Mouse (Mus musculus) CH12.LX (cell line): Measurements from ENCODE around the gene Hnrnpll. TPM values are rescaled to one million over a fixed set of nuclear protein-coding genes. Genes with fewer than 3 reads are reported as not detected.
"Not testable (repeated sequence)": the region's sequence is repeated elsewhere in the genome, so short reads cannot be mapped to it uniquely, and the experiment has no call there.

Experiments
- DNase-seq: peaks from one replicate; pipeline ENCODE4 v3.0.0-alpha.2; 2013; ENCODE audit errors: extremely low read depth
- H3K27ac ChIP-seq: 2 replicates; pipeline ENCODE4 v1.5.1; 2012; ENCODE audit warnings: low read depth, mild to moderate bottlenecking, control low read depth, moderate library complexity; ENCODE audit not compliant: insufficient read depth
- H3K27me3 ChIP-seq: replicated peaks from 2 replicates; pipeline ENCODE3; 2012; ENCODE audit warnings: inconsistent platforms
- H3K36me3 ChIP-seq, 2 experiments: replicated peaks in 1 of 2; 2 replicates each; pipeline versions ENCODE3 to v1.6.1; 2012; ENCODE audit warnings: inconsistent platforms in 1 of 2, low read length in 1 of 2, mild to moderate bottlenecking in 1 of 2, mixed read lengths in 1 of 2, moderate library complexity in 1 of 2; ENCODE audit not compliant: control insufficient read depth in 1 of 2, insufficient read depth in 1 of 2
- H3K4me1 ChIP-seq, 2 experiments: 2 replicates each; pipeline ENCODE4 v1.6.1; 2012; ENCODE audit warnings: inconsistent platforms in 1 of 2, moderate library complexity in 1 of 2; ENCODE audit not compliant: insufficient read depth in 2 of 2, control insufficient read depth in 1 of 2
- H3K4me2 ChIP-seq: 2 replicates; pipeline ENCODE4 v1.6.1; 2012; ENCODE audit warnings: low read depth, mild to moderate bottlenecking, control low read depth; ENCODE audit not compliant: poor library complexity, insufficient read depth, severe bottlenecking
- H3K4me3 ChIP-seq, 3 experiments: fragments of 150-350 bp in 1 of 3; sonication (generic) in 1 of 3; replicated peaks in 1 of 3; 2 replicates each; pipeline versions ENCODE3 to v1.5.1; 2011 to 2012; ENCODE audit warnings: low read depth in 2 of 3, low read length in 2 of 3, mild to moderate bottlenecking in 2 of 3, moderate library complexity in 2 of 3, control low read depth in 1 of 3, improper control_type of control experiment in 1 of 3, inconsistent platforms in 1 of 3, mixed read lengths in 1 of 3; ENCODE audit not compliant: poor library complexity in 1 of 3
- H3K79me2 ChIP-seq: replicated peaks from 2 replicates; pipeline ENCODE4 v1.6.1; 2012; ENCODE audit warnings: mild to moderate bottlenecking, moderate library complexity; ENCODE audit not compliant: control insufficient read depth, poor library complexity, insufficient read depth, severe bottlenecking; ENCODE audit errors: extremely low read depth
- H3K9ac ChIP-seq: 2 replicates; pipeline ENCODE4 v1.6.1; 2012; ENCODE audit warnings: low read depth, mild to moderate bottlenecking, control low read depth, moderate library complexity; ENCODE audit not compliant: insufficient read depth
- H3K9me3 ChIP-seq: replicated peaks from 2 replicates; pipeline ENCODE3; 2012; ENCODE audit warnings: low read length, inconsistent platforms, mixed read lengths
- CHD2 ChIP-seq: IDR thresholded peaks from 2 replicates; pipeline ENCODE4 v1.6.1; 2011; ENCODE audit warnings: low read length, improper control_type of control experiment
- CTCF ChIP-seq, 2 experiments: IDR thresholded peaks in 1 of 2; conservative IDR thresholded peaks in 1 of 2; 2 replicates each; pipeline ENCODE4 v1.5.1; 2011 to 2012; ENCODE audit warnings: low read depth in 2 of 2, low read length in 2 of 2, improper control_type of control experiment in 1 of 2, inconsistent platforms in 1 of 2, mild to moderate bottlenecking in 1 of 2, moderate library complexity in 1 of 2
- E2F4 ChIP-seq: IDR thresholded peaks from 2 replicates; pipeline ENCODE4 v1.6.1; 2011; ENCODE audit warnings: low read depth, low read length, improper control_type of control experiment; ENCODE audit not compliant: insufficient replicate concordance
- EP300 ChIP-seq: IDR thresholded peaks from 2 replicates; pipeline ENCODE4 v1.6.1; 2011; ENCODE audit warnings: low read length, improper control_type of control experiment
- ETS1 ChIP-seq: conservative IDR thresholded peaks from 2 replicates; pipeline ENCODE4 v1.6.1; 2012; ENCODE audit warnings: low read depth, mild to moderate bottlenecking, inconsistent platforms, low read length, improper control_type of control experiment, moderate library complexity
- GABPA ChIP-seq: IDR thresholded peaks from 2 replicates; pipeline ENCODE4 v1.6.1; 2012; ENCODE audit warnings: low read depth, low read length, improper control_type of control experiment, inconsistent platforms; ENCODE audit not compliant: insufficient replicate concordance
- HCFC1 ChIP-seq: IDR thresholded peaks from 2 replicates; pipeline ENCODE4 v1.6.1; 2012; ENCODE audit warnings: low read depth, mild to moderate bottlenecking, inconsistent platforms, low read length, improper control_type of control experiment
- IRF4 ChIP-seq: IDR thresholded peaks from 2 replicates; pipeline ENCODE4 v1.6.1; 2014; ENCODE audit warnings: low read depth, mild to moderate bottlenecking, inconsistent platforms, low read length, improper control_type of control experiment
- MEF2A ChIP-seq: IDR thresholded peaks from 2 replicates; pipeline ENCODE4 v1.6.1; 2014; ENCODE audit warnings: low read depth, mild to moderate bottlenecking, inconsistent platforms, low read length, improper control_type of control experiment, borderline replicate concordance
- MXI1 ChIP-seq: IDR thresholded peaks from 2 replicates; pipeline ENCODE4 v1.6.1; 2011; ENCODE audit warnings: mild to moderate bottlenecking, low read depth, low read length, improper control_type of control experiment
- MYC ChIP-seq: IDR thresholded peaks from 2 replicates; pipeline ENCODE4 v1.6.1; 2011; ENCODE audit warnings: low read depth, mild to moderate bottlenecking, improper control_type of control experiment, low read length
- NRF1 ChIP-seq: IDR thresholded peaks from 2 replicates; pipeline ENCODE4 v1.6.1; 2014; ENCODE audit warnings: low read depth, mild to moderate bottlenecking, inconsistent platforms, low read length, improper control_type of control experiment, moderate library complexity
- PAX5 ChIP-seq: IDR thresholded peaks from 2 replicates; pipeline ENCODE4 v1.6.1; 2012; ENCODE audit warnings: low read length, inconsistent platforms, mixed read lengths
- RAD21 ChIP-seq: IDR thresholded peaks from 2 replicates; pipeline ENCODE4 v1.6.1; 2011; ENCODE audit warnings: low read depth, mild to moderate bottlenecking, low read length, improper control_type of control experiment, moderate library complexity
- SIN3A ChIP-seq: IDR thresholded peaks from 2 replicates; pipeline ENCODE4 v1.6.1; 2012; ENCODE audit warnings: low read length, improper control_type of control experiment, inconsistent platforms
- TBP ChIP-seq: conservative IDR thresholded peaks from 2 replicates; pipeline ENCODE4 v1.6.1; 2011; ENCODE audit warnings: low read depth, low read length, improper control_type of control experiment
- TCF12 ChIP-seq: IDR thresholded peaks from 2 replicates; pipeline ENCODE4 v1.6.1; 2014; ENCODE audit warnings: low read depth, mild to moderate bottlenecking, inconsistent platforms, low read length, improper control_type of control experiment
- ZKSCAN1 ChIP-seq: IDR thresholded peaks from 2 replicates; pipeline ENCODE4 v1.6.1; 2012; ENCODE audit warnings: low read depth, inconsistent platforms, low read length, improper control_type of control experiment, borderline replicate concordance
- ZMIZ1 ChIP-seq: IDR thresholded peaks from 2 replicates; pipeline ENCODE4 v1.6.1; 2012; ENCODE audit warnings: low read depth, mild to moderate bottlenecking, inconsistent platforms, low read length, improper control_type of control experiment
- ZNF384 ChIP-seq: IDR thresholded peaks from 2 replicates; pipeline ENCODE4 v1.6.1; 2012; ENCODE audit warnings: low read depth, low read length, improper control_type of control experiment, inconsistent platforms
- dilution Hi-C: fragments of 300-500 bp; cut with MboI; formaldehyde crosslinking; loops from 2 replicates; pipeline ENCODE4 v1.14.3; 2020; ENCODE audit warnings: low sequenced_read_pairs; ENCODE audit not compliant: extremely low pct_unique_long_range_greater_than_20kb, extremely low pct_ligation_motif_present
- in situ Hi-C: fragments of 300-500 bp; cut with MboI; formaldehyde crosslinking; loops from 3 replicates; pipeline ENCODE4 v1.14.3; 2019; ENCODE audit warnings: low sequenced_read_pairs, low pct_ligation_motif_present, low pct_unique_long_range_greater_than_20kb, mixed read lengths
- polyA plus RNA-seq: library from polyadenylated mRNA; unstranded; fragments of >175 nt; gene quantifications from 2 replicates; pipeline ENCODE4 v1.2.1, GENCODE M21; 2012; ENCODE audit warnings: low read depth; ENCODE audit not compliant: insufficient read length
- total RNA-seq, 2 experiments: library from RNA; depleted of rRNA; stranded (reverse); fragments of 300-350 nt in 1 of 2; fragments of >200 nt in 1 of 2; gene quantifications; 2 replicates each; pipeline ENCODE4 v1.2.3; 2012 to 2014

The Hnrnpll gene
- total and polyA plus RNA-seq, 3 experiments: 14.4 to 24.1 (median 22.3) TPM

DNA sequence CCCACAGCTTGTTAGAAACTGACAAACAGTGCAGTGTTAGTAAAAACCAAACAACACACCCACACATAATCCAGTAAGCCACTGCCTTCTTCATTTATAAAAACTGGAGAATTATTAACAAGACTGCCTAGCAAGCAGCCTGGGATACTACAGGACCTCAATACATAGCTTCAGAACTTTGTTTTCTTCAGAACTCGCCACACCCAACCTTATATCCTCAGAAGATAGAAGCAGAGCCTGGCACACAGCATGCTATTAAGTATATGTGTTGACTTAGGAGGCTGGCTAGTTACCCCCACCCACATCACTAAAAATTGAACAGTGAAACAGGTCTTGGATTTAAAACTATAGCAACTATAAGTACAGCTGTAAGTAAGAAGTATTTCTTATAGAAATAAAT, 10.5 kb downstream of the Hnrnpll start:
- in situ Hi-C loops: no loop called here
- Histone ChIP-seq H3K79me2 (peaks cover 9% of the 10 kb centered on the region), H3K27me3 (no peaks in the 10 kb centered on the region), H3K36me3 (peaks cover 29 to 37% of the 10 kb centered on the region in 2 experiments), H3K9ac (no peak overlapping the region), H3K4me3 (no peak overlapping the region), H3K9me3 (peaks cover 2% of the 10 kb centered on the region), H3K27ac (no peak overlapping the region), H3K4me1 (no peaks in the 10 kb centered on the region), H3K4me2 (no peak overlapping the region)
- TF ChIP-seq PAX5: no peak
- no peak for TF ChIP-seq CHD2
- no peak for TF ChIP-seq ZNF384
- no peak for TF ChIP-seq EP300
- no peak for TF ChIP-seq ZMIZ1
- no peak for TF ChIP-seq TCF12
- TF ChIP-seq ETS1: no peak
- TF ChIP-seq MEF2A: no peak
- TF ChIP-seq HCFC1: no peak
- TF ChIP-seq E2F4: no peak
- no peak for TF ChIP-seq RAD21
- no peak for TF ChIP-seq SIN3A
- TF ChIP-seq IRF4: no peak
- TF ChIP-seq TBP: no peak
- no peak for TF ChIP-seq GABPA
- TF ChIP-seq MYC: no peak
- no peak for TF ChIP-seq ZKSCAN1
- TF ChIP-seq MXI1: no peak
- TF ChIP-seq NRF1: no peak
- no peak for DNase-seq
- dilution Hi-C loops: no loop called here

DNA sequence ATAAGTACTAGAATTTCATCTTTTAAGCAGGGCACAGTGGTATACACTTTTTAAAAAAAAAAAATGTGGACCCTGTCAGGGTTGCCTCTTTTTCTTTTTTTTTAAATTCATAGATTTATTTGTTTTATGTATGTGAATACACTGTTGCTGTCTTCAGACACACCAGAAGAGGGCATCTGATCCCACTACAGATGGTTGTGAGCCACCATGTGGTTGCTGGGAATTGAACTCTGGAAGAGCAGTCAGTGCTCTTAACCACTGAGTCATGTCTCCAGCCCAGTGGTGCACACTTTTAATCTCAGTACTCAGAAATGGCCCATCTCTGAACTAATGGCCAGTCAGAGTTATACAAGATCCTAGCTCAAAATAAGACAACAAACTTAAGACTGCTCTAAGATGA, 12.8 kb downstream of the Hnrnpll start:
- H3K4me3 ChIP-seq, DNase-seq, H3K79me2 ChIP-seq, dilution Hi-C loops, H3K9ac ChIP-seq, H3K4me1 ChIP-seq, H3K27me3 ChIP-seq, H3K27ac ChIP-seq, H3K9me3 ChIP-seq, H3K4me2 ChIP-seq: not testable (repeated sequence)
- in situ Hi-C loops: loop anchor here (10.0 kb wide), 1 partner anchor 136 kb away; no protein-coding TSS in a partner anchor
- H3K36me3 ChIP-seq: peaks cover 33 to 38% of the 10 kb centered on the region in 2 experiments
- TF ChIP-seq CTCF (conservative IDR thresholded peaks at IDR 0.05 in 1 of 2, IDR thresholded peaks at IDR 0.05 in 1 of 2; ENCODE audit: low read depth in 2 of 2, low read length in 2 of 2): peak in 1 of 2 experiments; percentile 26; a peak in 1 of 4 replicates
